Mouse (Mus musculus) midbrain, embryonic 14.5 days (tissue): ENCODE measurements around the gene Taf11. TPM values are rescaled to one million over a fixed set of nuclear protein-coding genes. Genes with fewer than 3 reads are reported as not detected.

Source experiments
- ATAC-seq: fragments of 200-750 bp; cut with Nextera tagmentation; 2 replicates; pipeline ENCODE4 v1.8.0; 2017; ENCODE audit warnings: moderate number of reproducible peaks, moderate library complexity; ENCODE audit not compliant: low FRiP score, low TSS enrichment
- DNase-seq: peaks from one replicate; pipeline ENCODE4 v3.0.0-alpha.2; 2015
- H3K27ac ChIP-seq: fragments of 300-500 bp; sonication (generic); replicated peaks from 2 replicates; pipeline ENCODE4 v1.5.1; 2014; ENCODE audit warnings: mild to moderate bottlenecking, low read depth, low read length, moderate library complexity
- H3K27me3 ChIP-seq: fragments of 300-500 bp; sonication (generic); 2 replicates; pipeline ENCODE4 v1.6.1; 2014; ENCODE audit warnings: low read length, control low read depth, mixed read lengths; ENCODE audit not compliant: control insufficient read depth, insufficient read depth
- H3K36me3 ChIP-seq: fragments of 300-500 bp; sonication (generic); 2 replicates; pipeline ENCODE4 v1.6.1; 2014; ENCODE audit warnings: low read length, control low read depth; ENCODE audit not compliant: control insufficient read depth, insufficient read depth
- H3K4me1 ChIP-seq: fragments of 300-500 bp; sonication (generic); 2 replicates; pipeline ENCODE4 v1.6.1; 2014; ENCODE audit warnings: mild to moderate bottlenecking, antibody characterized with exemption, low read length, control low read depth; ENCODE audit not compliant: control insufficient read depth, insufficient read depth
- H3K4me2 ChIP-seq: fragments of 300-500 bp; sonication (generic); 2 replicates; pipeline ENCODE4 v1.6.1; 2014; ENCODE audit warnings: mild to moderate bottlenecking, low read length, moderate library complexity
- H3K4me3 ChIP-seq: fragments of 300-500 bp; sonication (generic); replicated peaks from 2 replicates; pipeline ENCODE4 v1.5.1; 2014; ENCODE audit warnings: low read depth, low read length
- H3K9ac ChIP-seq: fragments of 300-500 bp; sonication (generic); replicated peaks from 2 replicates; pipeline ENCODE4 v1.6.1; 2014; ENCODE audit warnings: mild to moderate bottlenecking, low read length, moderate library complexity
- H3K9me3 ChIP-seq: fragments of 300-500 bp; sonication (generic); 2 replicates; pipeline ENCODE4 v1.6.1; 2016; ENCODE audit warnings: low read length, control low read depth, mixed read lengths; ENCODE audit not compliant: control insufficient read depth
- WGBS: fragments of 180-500 bp; shearing (Covaris S2); extraction: QIAGEN DNeasy Blood & Tissue Kit; methylation state at CpG from one replicate; pipeline ENCODE4 v1.1.7; 2014; 5-methylcytosine and 5-hydroxymethylcytosine counted together
- polyA plus RNA-seq: library from polyadenylated mRNA; unstranded; fragments of >200 nt; fragmentation: Nextera tagmentation; extraction: Ambion mirVana; gene quantifications from 2 replicates; pipeline ENCODE4 v1.2.1, GENCODE M21; 2014

Gene Taf11
- polyA plus RNA-seq, 1 experiment from 2014 or later, result 64.9 TPM

DNA sequence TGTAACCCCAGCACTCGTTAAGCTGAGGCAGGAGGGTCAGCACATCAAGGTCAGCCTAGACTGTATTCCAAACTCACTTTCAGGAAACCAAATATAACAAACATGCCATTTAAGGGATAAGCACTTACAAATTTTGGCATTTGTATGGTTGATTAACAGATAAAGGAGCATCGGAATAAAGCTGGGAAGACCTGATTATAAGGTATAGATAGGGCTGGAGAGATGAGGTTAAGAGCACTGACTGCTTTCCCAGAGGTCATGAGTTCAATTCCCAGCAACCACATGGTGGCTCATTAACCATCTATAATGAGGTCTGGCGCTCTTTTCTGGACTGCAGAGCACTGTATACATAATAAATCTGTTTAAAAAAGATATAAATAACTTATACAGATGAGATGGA lies 36.1 kb downstream of the Taf11 start:
- no peaks in the 10 kb centered on the region for H3K27me3 ChIP-seq
- no peak for ATAC-seq
- H3K4me3 ChIP-seq, result no peak overlapping the region
- no peaks in the 10 kb centered on the region for H3K4me1 ChIP-seq
- no peak overlapping the region for H3K4me2 ChIP-seq
- H3K9me3 ChIP-seq, result no peaks in the 10 kb centered on the region
- no peak overlapping the region for H3K27ac ChIP-seq
- DNase-seq, result no peak
- no peak overlapping the region for H3K9ac ChIP-seq
- H3K36me3 ChIP-seq, result peaks cover 5% of the 10 kb centered on the region; the same call in 1 of the 2 replicates
- WGBS, result 87% methylated on average over 3 of the region's 3 CpGs

- Histone ChIP-seq H3K27ac (no peak overlapping the region), H3K36me3 (no peaks in the 10 kb centered on the region), H3K27me3 (no peaks in the 10 kb centered on the region), H3K4me2 (no peak overlapping the region), H3K4me3 (no peak overlapping the region), H3K9ac (no peak overlapping the region), H3K4me1 (no peaks in the 10 kb centered on the region), H3K9me3 (no peaks in the 10 kb centered on the region)
- ATAC-seq, result no peak
- WGBS, result 95% methylated on average over 3 of the region's 3 CpGs
- no peak for DNase-seq
Measured at GRCm38 (mm10) chr17:27871851-27872250, 37.8 kb downstream of the Taf11 start.

GRCm38 (mm10) chr17:27866737-27867136 lies 42.9 kb downstream of the Taf11 start:
- H3K9me3 ChIP-seq, result no peaks in the 10 kb centered on the region
- H3K4me2 ChIP-seq, result no peak overlapping the region
- no peaks in the 10 kb centered on the region for H3K4me1 ChIP-seq
- WGBS, result 95% methylated on average over 4 of the region's 4 CpGs
- no peak overlapping the region for H3K4me3 ChIP-seq
- no peak overlapping the region for H3K9ac ChIP-seq
- no peak for ATAC-seq
- H3K27ac ChIP-seq, result no peak overlapping the region
- no peak for DNase-seq
- H3K36me3 ChIP-seq, result no peaks in the 10 kb centered on the region
- H3K27me3 ChIP-seq, result no peaks in the 10 kb centered on the region

DNA sequence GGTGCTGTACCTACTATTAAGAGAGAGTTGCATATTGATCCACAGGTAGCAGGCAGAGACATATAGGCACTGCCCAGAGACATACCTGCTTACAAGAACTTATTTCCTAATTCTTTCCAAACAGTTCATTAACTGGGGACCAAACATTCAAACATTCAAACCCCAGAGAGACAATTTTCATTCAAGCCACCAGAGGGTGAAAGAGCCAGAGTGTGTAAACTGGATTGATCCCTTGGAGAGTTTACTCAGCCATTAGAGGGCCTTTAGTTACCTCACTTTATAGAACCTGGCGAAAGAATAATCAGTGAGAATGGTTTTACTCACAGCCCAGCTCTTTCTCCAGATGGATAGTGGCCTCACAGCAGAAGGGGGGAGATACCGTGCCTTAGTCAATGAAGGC lies 44.2 kb downstream of the Taf11 start:
- ATAC-seq (no peak), DNase-seq (no peak)
- Histone ChIP-seq H3K9ac (no peak overlapping the region), H3K4me3 (no peak overlapping the region), H3K4me2 (no peak overlapping the region), H3K27ac (no peak overlapping the region), H3K4me1 (no peaks in the 10 kb centered on the region), H3K36me3 (no peaks in the 10 kb centered on the region), H3K9me3 (no peaks in the 10 kb centered on the region), H3K27me3 (no peaks in the 10 kb centered on the region)
- WGBS, result 88% methylated on average over 2 of the region's 2 CpGs

- Histone ChIP-seq H3K4me3 (no peak overlapping the region), H3K9me3 (no peaks in the 10 kb centered on the region), H3K4me2 (no peak overlapping the region), H3K36me3 (peaks cover 3% of the 10 kb centered on the region; the same call in 1 of the 2 replicates), H3K9ac (no peak overlapping the region), H3K4me1 (peaks cover 18% of the 10 kb centered on the region), H3K27ac (no peak overlapping the region), H3K27me3 (no peaks in the 10 kb centered on the region)
- DNase-seq, result no peak
- ATAC-seq, result no peak
- WGBS, result 24% methylated on average over 2 of the region's 2 CpGs
Measured at GRCm38 (mm10) chr17:27859131-27859530, 50.5 kb downstream of the Taf11 start.

- no peak for ATAC-seq
- WGBS, result 58% methylated on average over 11 of the region's 11 CpGs
- H3K36me3 ChIP-seq, result peaks cover 13% of the 10 kb centered on the region
Measured at GRCm38 (mm10) chr17:27857649-27858475, 51.8 kb downstream of the Taf11 start.

DNA sequence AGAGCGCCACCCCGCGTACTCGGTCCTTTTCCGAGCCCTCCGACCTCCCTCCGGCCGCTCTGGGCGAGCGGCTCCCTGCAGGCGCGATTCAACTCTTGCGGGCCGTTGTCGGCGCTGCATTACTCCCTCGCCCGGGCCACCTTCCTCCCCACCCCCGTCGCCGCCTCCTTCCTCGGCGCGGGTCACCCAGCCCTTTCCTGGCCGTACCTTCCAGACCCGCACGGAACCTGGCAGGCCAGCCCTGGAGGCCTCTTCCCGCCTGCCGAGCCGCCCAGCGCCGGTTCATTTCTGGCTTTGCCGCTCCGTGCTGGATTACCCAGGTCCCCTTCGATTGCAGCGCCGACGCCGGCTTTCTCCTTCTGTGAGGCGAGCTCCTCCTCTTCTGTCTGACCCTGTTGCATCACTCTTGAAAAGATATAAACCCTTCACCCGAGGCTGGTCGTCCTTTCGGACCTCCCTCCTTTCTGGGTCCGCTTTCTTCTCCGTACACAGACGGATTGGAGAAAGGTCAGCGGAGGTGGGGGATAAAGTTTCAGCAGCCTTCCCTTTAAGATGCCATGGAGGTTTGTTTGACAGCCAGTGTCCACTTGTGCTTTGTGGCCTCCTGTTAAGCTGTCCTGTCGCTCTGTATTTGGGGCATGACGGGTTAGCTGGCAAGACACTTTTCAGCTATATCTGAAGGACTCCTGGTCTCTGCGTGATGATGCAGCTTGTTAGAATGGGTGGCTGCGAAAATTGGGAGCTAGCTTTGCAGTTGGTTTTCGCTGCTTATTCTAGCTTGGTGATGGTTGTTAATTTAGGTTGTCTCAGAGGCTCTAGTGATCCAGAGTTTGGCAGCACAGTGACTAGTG lies 52.6 kb downstream of the Taf11 start:
- H3K9ac ChIP-seq, result peak overlapping the region; percentile 65
- 2% methylated on average over 50 of the region's 52 CpGs for whole genome bisulfite sequencing
- peak; percentile 75 for DNase-seq
- H3K9me3 ChIP-seq, result no peaks in the 10 kb centered on the region
- H3K27me3 ChIP-seq, result no peaks in the 10 kb centered on the region
- H3K4me1 ChIP-seq, result peaks cover 18% of the 10 kb centered on the region
- H3K27ac ChIP-seq, result peak overlapping the region; percentile 81
- H3K36me3 ChIP-seq, result peaks cover 21% of the 10 kb centered on the region
- peak; percentile 62 for ATAC-seq
- H3K4me3 ChIP-seq, result peak overlapping the region; percentile 83
- peak overlapping the region; percentile 82 for H3K4me2 ChIP-seq

More at GRCm38 (mm10) chr17:27857649-27858475, 51.8 kb downstream of the Taf11 start:
- DNase-seq, result no peak
- H3K4me1 ChIP-seq, result peaks cover 18% of the 10 kb centered on the region
- no peaks in the 10 kb centered on the region for H3K9me3 ChIP-seq
- H3K9ac ChIP-seq, result peak overlapping the region; percentile 65
- H3K27ac ChIP-seq, result no peak overlapping the region
- H3K4me3 ChIP-seq, result peak overlapping the region; percentile 83
- no peaks in the 10 kb centered on the region for H3K27me3 ChIP-seq
- H3K4me2 ChIP-seq, result peak overlapping the region; percentile 82

- under 1% methylated on average over 54 of the region's 54 CpGs for WGBS
- peak within 1 kb of the TSS; percentile 82 for H3K4me2 ChIP-seq
- peak within 1 kb of the TSS; percentile 65 for H3K9ac ChIP-seq
Measured at GRCm38 (mm10) chr17:27856265-27856797, 53.3 kb downstream of the Taf11 start, which contains the start of gene Uhrf1bp1. Gene Uhrf1bp1 (plus strand): TSS chr17:27856441.

More at GRCm38 (mm10) chr17:27856265-27856797, 53.3 kb downstream of the Taf11 start, which contains the start of gene Uhrf1bp1:
- no peaks in the 10 kb centered on the region for H3K27me3 ChIP-seq
- peak within 1 kb of the TSS; percentile 81 for H3K27ac ChIP-seq
- no peaks in the 10 kb centered on the region for H3K9me3 ChIP-seq
- peaks cover 18% of the 10 kb centered on the region for H3K4me1 ChIP-seq
- ATAC-seq (peak; percentile 84), DNase-seq (peak; percentile 90)
- H3K36me3 ChIP-seq, result peaks cover 25% of the 10 kb centered on the region
- H3K4me3 ChIP-seq, result peak within 1 kb of the TSS; percentile 83
